Mouse (Mus musculus): ENCODE data around the gene Scarf1. TPM values are rescaled to one million over a fixed set of nuclear protein-coding genes. Genes with fewer than 3 reads are reported as not detected.
A peak's percentile ranks its signal among the peaks of the same experiment; 100 is the strongest.

Gene Scarf1
- total RNA-seq, 1 experiment from 2014 or later: 12.7 TPM

- DNase-seq: peak; percentile 73
Observed at GRCm38 (mm10) chr11:75563851-75564548, 50.7 kb downstream of the Scarf1 start.

GRCm38 (mm10) chr11:75565849-75566248, 52.5 kb downstream of the Scarf1 start:
- DNase-seq: peak; percentile 89

GRCm38 (mm10) chr11:75566276-75567196, 53.2 kb downstream of the Scarf1 start:
- DNase-seq: no peak

- no peak for DNase-seq
Observed at GRCm38 (mm10) chr11:75567346-75568114, 54.2 kb downstream of the Scarf1 start.

- no peak for DNase-seq
Observed at GRCm38 (mm10) chr11:75568115-75568511, 54.8 kb downstream of the Scarf1 start.

DNA sequence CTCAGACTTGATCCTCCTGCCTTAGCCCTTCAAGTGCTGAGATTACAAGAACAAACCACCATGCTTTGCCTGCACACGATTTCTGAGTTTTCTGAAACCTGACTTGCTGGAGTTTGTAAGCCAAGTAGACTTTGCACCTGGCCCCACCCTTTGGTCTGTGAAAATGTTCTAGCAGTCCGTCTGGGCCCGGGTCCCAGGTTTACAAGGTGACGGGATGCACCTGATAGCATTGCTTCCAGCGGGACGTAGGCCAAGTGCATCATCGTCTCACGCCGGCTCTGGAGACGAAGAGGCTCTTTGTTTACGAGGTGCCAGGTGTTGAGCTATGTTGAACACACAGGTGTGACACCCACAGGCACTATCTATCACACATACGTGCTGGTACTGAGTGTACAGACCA, 55.6 kb downstream of the Scarf1 start:
- DNase-seq: no peak

- DNase-seq: no peak
Observed at GRCm38 (mm10) chr11:75570375-75571125, 57.2 kb downstream of the Scarf1 start.

DNA sequence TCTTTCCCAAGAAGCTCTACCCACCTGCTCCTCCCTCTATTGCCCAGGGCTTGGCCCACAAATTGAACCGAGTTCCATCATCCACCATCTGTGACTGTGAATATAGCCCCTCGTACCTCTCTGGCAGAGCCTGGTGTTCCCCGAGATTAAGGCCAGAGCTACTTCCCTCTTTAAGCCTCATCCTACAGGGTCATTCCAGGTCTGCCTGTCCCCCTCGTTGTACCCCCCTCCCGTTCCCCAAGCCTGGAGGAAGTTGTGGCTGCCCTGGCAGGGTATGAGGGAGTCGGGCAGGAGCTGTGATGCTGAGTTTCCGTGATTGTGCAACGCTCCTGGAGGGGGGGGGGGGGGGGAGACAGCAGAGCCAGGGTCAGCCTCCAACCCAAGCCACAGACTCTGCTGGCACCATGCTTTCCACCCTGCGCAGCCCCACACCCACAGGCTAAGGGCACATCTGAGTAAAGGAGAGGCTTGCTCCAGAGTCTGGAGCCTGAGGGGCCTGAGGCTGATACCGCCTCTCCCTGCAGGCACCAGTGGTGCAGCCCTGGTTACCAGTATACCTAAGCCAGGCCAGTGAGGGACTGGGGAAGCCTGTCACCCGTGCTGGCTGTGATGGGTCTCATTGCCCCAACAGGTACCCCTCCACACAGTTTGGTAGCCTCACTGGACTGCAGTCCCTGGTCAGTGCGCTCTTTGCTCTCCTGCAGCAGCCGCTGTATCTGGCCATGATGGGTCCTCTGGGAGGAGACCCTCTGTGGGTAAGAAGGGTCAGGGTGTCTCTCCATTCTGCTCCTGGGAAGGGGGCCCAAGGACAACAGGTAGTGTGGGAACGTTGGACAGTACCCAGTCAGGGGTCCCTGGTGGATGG, 58.0 kb downstream of the Scarf1 start:
- peak; percentile 57 for DNase-seq

DNA sequence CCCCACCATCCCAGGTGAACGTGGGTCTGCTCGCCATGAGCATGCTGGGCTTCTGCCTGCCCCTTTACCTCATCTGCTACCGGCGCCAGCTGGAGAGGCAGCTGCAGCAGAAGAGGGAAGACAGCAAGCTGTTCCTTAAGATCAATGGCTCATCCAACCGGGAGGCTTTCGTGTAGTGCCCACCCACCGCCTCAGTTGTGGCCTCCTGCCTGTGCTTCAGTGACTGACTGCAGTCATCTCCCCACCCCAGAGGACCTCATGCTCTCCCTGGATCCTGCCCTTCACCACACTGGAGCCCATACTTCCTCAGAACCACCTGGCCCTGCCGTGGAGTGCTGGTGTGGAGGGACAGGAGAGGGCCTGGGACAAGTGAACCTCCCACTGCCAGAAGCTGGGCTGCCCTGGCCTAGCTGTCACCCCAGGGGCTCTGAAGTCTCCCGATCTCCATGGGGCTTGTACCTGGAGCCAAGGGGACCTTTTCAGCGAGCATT, 59.0 kb downstream of the Scarf1 start:
- no peak for DNase-seq

- DNase-seq: peak; percentile 95
Observed at GRCm38 (mm10) chr11:75572854-75573650, 59.7 kb downstream of the Scarf1 start.

GRCm38 (mm10) chr11:75574378-75575123, 61.2 kb downstream of the Scarf1 start:
- no peak for DNase-seq

DNA sequence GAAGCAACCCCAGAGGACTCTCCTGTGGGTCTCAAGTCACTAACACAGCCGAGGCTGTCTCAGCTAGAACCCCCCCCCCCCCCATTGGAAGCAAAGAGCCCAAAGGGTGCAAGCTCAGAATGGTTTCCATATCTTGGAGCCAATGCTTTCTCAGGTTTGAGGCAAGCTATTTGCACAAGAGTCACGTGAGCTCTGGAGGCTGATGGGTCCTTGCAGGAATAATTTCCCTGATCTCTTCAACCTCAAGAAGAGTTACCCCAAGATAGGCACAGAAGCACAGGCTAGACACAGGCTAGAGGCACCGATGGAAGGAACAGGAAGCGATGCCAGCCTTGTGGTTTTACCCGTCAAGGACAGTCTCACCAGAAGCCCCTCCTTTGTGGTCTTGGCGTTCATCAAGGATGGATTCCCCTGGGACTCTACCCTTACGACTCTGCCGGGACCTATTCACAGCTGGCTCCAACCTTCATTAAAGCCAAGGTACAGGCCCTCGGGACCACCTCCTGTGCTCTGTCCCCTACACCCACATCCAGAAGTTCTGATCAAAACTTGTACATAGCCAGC, 62.3 kb downstream of the Scarf1 start:
- DNase-seq: no peak

Small RNA genes lying within 50 kb of the gene (microRNA-seq; reads per million reads assigned to microRNA genes)
- gene Mir22 (9,044 to 50,218 reads per million in 2 experiments), gene Mir3971 (0 reads per million in 2 experiments)

Other genes starting within 250 kb of the Scarf1 start
- gene Rpa1, start 165.2 kb upstream of the Scarf1 start, total RNA-seq (2021): 58.2 and 59.3 TPM in 2 replicates
- 8.3 and 10.3 TPM in 2 replicates for gene Smyd4, start 165.1 kb upstream of the Scarf1 start, total RNA-seq (2021)
- gene Serpinf1, start 90.8 kb upstream of the Scarf1 start, total RNA-seq (2021): 54.0 and 116 TPM in 2 replicates
- 6.8 and 123 TPM in 2 replicates for gene Serpinf2, start 73.9 kb upstream of the Scarf1 start, total RNA-seq (2021)
- gene Wdr81, start 58.8 kb upstream of the Scarf1 start, total RNA-seq (2021): 14.2 and 16.5 TPM in 2 replicates
- gene Tlcd2, start 51.8 kb upstream of the Scarf1 start, total RNA-seq (2021): 13.9 and 24.7 TPM in 2 replicates
- gene Prpf8, start 26.7 kb upstream of the Scarf1 start, total RNA-seq (2021): 127 and 135 TPM in 2 replicates
- gene Rilp, start 3.4 kb upstream of the Scarf1 start, total RNA-seq (2021): 14.3 and 15.9 TPM in 2 replicates
- 22.4 and 29.2 TPM in 2 replicates for gene Slc43a2, start 18.2 kb downstream of the Scarf1 start, total RNA-seq (2021)
- 150 and 164 TPM in 2 replicates for gene Pitpna, start 74.6 kb downstream of the Scarf1 start, total RNA-seq (2021)
- 32.3 and 41.8 TPM in 2 replicates for gene Inpp5k, start 117.4 kb downstream of the Scarf1 start, total RNA-seq (2021)
- gene Myo1c, start 137.0 kb downstream of the Scarf1 start, total RNA-seq (2021): 148 and 155 TPM in 2 replicates
- 100 and 101 TPM in 2 replicates for gene Crk, start 165.7 kb downstream of the Scarf1 start, total RNA-seq (2021)
- 585 and 641 TPM in 2 replicates for gene Ywhae, start 219.3 kb downstream of the Scarf1 start, total RNA-seq (2021)

Data from adrenal gland, postnatal 14 days (tissue).